Mouse (Mus musculus) neural tube, embryonic 12.5 days (tissue): Measurements from ENCODE around the gene Irf7. TPM values are rescaled to one million over a fixed set of nuclear protein-coding genes. Genes with fewer than 3 reads are reported as not detected.

Source experiments
- ATAC-seq: fragments of 200-750 bp; cut with Nextera tagmentation; 2 replicates; pipeline ENCODE4 v1.8.0; 2017; ENCODE audit warnings: low read depth, mild to moderate bottlenecking, moderate TSS enrichment, moderate library complexity; ENCODE audit not compliant: low FRiP score
- H3K27ac ChIP-seq: fragments of 300-500 bp; sonication (generic); 2 replicates; pipeline ENCODE4 v1.5.1; 2016
- H3K27me3 ChIP-seq: fragments of 300-500 bp; sonication (generic); replicated peaks from 2 replicates; pipeline ENCODE4 v1.6.1; 2016; ENCODE audit warnings: mild to moderate bottlenecking
- H3K36me3 ChIP-seq: fragments of 300-500 bp; sonication (generic); 2 replicates; pipeline ENCODE4 v1.6.1; 2016; ENCODE audit warnings: mild to moderate bottlenecking
- H3K4me1 ChIP-seq: fragments of 300-500 bp; sonication (generic); 2 replicates; pipeline ENCODE4 v1.6.1; 2016
- H3K4me2 ChIP-seq: fragments of 300-500 bp; sonication (generic); replicated peaks from 2 replicates; pipeline ENCODE4 v1.6.1; 2016; ENCODE audit warnings: mild to moderate bottlenecking
- H3K4me3 ChIP-seq: fragments of 300-500 bp; sonication (generic); 2 replicates; pipeline ENCODE4 v1.5.1; 2016
- H3K9ac ChIP-seq: fragments of 300-500 bp; sonication (generic); 2 replicates; pipeline ENCODE4 v1.6.1; 2016; ENCODE audit warnings: mild to moderate bottlenecking
- H3K9me3 ChIP-seq: fragments of 300-500 bp; sonication (generic); 2 replicates; pipeline ENCODE4 v1.6.1; 2016; ENCODE audit warnings: mild to moderate bottlenecking
- WGBS: fragments of 180-500 bp; shearing (Covaris S2); methylation state at CpG from one replicate; pipeline ENCODE4 v1.1.7; 2016; 5-methylcytosine and 5-hydroxymethylcytosine counted together
- polyA plus RNA-seq: library from polyadenylated mRNA; unstranded; fragments of >200 nt; fragmentation: Nextera tagmentation; extraction: Ambion mirVana; gene quantifications from 2 replicates; pipeline ENCODE4 v1.2.1, GENCODE M21; 2016

Gene Irf7
- polyA plus RNA-seq, 1 experiment from 2014 or later, result 1.0 TPM

- Histone ChIP-seq H3K9ac (peak within 1 kb of the TSS; percentile 97), H3K27ac (peak within 1 kb of the TSS; percentile 65; the same call in 1 of the 2 replicates), H3K4me1 (peaks cover 18% of the 10 kb centered on the region), H3K36me3 (peaks cover 28% of the 10 kb centered on the region), H3K4me2 (peak within 1 kb of the TSS; percentile 73), H3K27me3 (no peaks in the 10 kb centered on the region), H3K4me3 (peak within 1 kb of the TSS; percentile 97), H3K9me3 (no peaks in the 10 kb centered on the region; the same call in 1 of the 2 replicates)
- ATAC-seq, result peak; percentile 89
- WGBS, result under 1% methylated on average over 76 of the region's 76 CpGs
Measured at GRCm38 (mm10) chr7:141228279-141229067, 37.8 kb downstream of the Irf7 start, which contains the start of gene Phrf1. Gene Phrf1 (plus strand): TSS chr7:141228784.

DNA sequence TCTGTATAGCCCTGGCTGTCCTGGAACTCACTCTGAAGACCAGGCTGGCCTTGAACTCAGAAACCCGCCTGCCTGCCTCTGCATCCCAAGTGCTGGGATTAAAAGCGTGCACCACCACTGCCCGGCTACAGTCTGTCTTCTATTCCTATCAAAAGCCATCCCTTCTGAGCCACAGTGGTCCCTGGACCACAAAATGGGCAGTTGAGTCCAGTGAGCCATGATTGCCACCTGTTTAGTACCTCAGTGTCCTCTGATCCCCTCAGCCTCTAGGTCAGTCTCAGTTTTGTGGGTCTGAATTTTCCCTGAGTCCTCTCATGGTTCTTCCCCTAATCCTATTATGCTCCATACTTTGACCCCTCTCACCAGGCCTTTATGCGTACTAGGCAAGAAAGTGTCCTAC is 38.5 kb downstream of the Irf7 start:
- H3K27me3 ChIP-seq, result no peaks in the 10 kb centered on the region
- peak overlapping the region; percentile 73 for H3K4me2 ChIP-seq
- peaks cover 18% of the 10 kb centered on the region for H3K4me1 ChIP-seq
- no peaks in the 10 kb centered on the region; the same call in 1 of the 2 replicates for H3K9me3 ChIP-seq
- peaks cover 21% of the 10 kb centered on the region for H3K36me3 ChIP-seq
- peak; percentile 10; the same call in 1 of the 2 replicates for ATAC-seq
- no peak overlapping the region for H3K9ac ChIP-seq
- no peak overlapping the region for H3K27ac ChIP-seq
- WGBS, result 81% methylated on average over 4 of the region's 4 CpGs
- H3K4me3 ChIP-seq, result no peak overlapping the region

GRCm38 (mm10) chr7:141226535-141226934 is 39.7 kb downstream of the Irf7 start:
- H3K36me3 ChIP-seq, result peaks cover 8% of the 10 kb centered on the region
- no peak overlapping the region for H3K27ac ChIP-seq
- no peak overlapping the region for H3K9ac ChIP-seq
- H3K4me1 ChIP-seq, result peaks cover 24% of the 10 kb centered on the region
- no peak overlapping the region for H3K4me2 ChIP-seq
- ATAC-seq, result no peak
- no peaks in the 10 kb centered on the region; the same call in 1 of the 2 replicates for H3K9me3 ChIP-seq
- no peaks in the 10 kb centered on the region for H3K27me3 ChIP-seq
- H3K4me3 ChIP-seq, result no peak overlapping the region
- WGBS, result 84% methylated on average over 6 of the region's 6 CpGs

DNA sequence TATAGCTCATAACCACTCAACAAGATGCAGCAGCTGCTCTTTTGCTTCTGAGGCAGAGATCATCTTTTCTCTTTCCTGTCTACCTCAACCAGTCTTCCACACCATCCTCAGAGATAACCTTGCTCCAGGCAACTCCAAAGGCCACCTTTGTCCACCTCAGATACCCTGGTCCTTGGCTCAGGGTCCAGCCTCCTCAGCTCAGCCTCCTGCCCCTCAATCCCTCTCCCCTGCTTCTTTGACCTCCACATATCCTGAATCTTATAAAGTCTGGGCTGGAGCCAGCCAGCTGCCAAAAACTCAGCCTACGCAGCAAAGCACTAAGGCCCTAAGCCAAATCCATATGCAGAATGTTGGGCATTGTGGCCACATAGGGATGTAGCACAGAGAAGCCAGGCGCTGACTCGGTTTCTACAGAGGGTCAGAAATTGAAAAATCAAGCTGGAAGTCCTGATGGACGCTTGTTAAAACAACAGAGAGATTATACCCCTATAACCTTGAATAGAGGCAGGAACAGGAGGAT is 43.5 kb downstream of the Irf7 start:
- Histone ChIP-seq H3K4me2 (peak overlapping the region; percentile 82; the same call in 1 of the 2 replicates), H3K36me3 (peaks cover 10% of the 10 kb centered on the region), H3K4me1 (peaks cover 16% of the 10 kb centered on the region), H3K4me3 (no peak overlapping the region), H3K27me3 (no peaks in the 10 kb centered on the region), H3K9ac (no peak overlapping the region), H3K27ac (no peak overlapping the region), H3K9me3 (no peaks in the 10 kb centered on the region; the same call in 1 of the 2 replicates)
- ATAC-seq, result no peak
- 94% methylated on average over 4 of the region's 4 CpGs for WGBS

DNA sequence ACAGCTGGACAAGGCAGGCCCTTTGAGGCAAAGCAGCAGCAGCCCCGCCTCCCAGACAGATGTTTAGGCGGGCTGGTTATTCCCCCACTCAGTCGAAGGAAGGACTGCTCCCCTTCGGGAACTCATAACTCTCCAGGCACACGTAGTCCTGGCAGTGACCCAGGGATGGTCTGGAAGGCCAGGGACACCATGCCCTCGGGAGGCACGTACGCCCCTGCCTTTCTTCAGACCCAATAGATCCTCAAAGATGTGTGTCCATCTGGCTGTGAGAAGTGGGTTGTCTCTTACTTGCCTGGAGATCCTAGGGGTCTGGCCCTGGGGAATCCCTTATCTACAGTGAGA is 44.2 kb downstream of the Irf7 start:
- Histone ChIP-seq H3K4me2 (peak overlapping the region; percentile 82), H3K9me3 (no peaks in the 10 kb centered on the region; the same call in 1 of the 2 replicates), H3K27ac (peak overlapping the region; percentile 46; the same call in 1 of the 2 replicates), H3K36me3 (peaks cover 17% of the 10 kb centered on the region), H3K4me1 (peaks cover 20% of the 10 kb centered on the region), H3K9ac (peak overlapping the region; percentile 38), H3K27me3 (no peaks in the 10 kb centered on the region), H3K4me3 (peak overlapping the region; percentile 43)
- 11% methylated on average over 8 of the region's 8 CpGs for WGBS
- no peak; the same call in 1 of the 2 replicates for ATAC-seq

- H3K4me3 ChIP-seq, result peak overlapping the region; percentile 43
- ATAC-seq, result peak; percentile 96
- WGBS, result 3% methylated on average over 44 of the region's 44 CpGs
- peak overlapping the region; percentile 65 for H3K9ac ChIP-seq
- H3K9me3 ChIP-seq, result no peaks in the 10 kb centered on the region
- H3K27me3 ChIP-seq, result no peaks in the 10 kb centered on the region
- peak overlapping the region; percentile 46 for H3K27ac ChIP-seq
- H3K36me3 ChIP-seq, result peaks cover 17% of the 10 kb centered on the region
- H3K4me1 ChIP-seq, result peaks cover 26% of the 10 kb centered on the region
- peak overlapping the region; percentile 82 for H3K4me2 ChIP-seq
Measured at GRCm38 (mm10) chr7:141221249-141222125, 44.8 kb downstream of the Irf7 start.

DNA sequence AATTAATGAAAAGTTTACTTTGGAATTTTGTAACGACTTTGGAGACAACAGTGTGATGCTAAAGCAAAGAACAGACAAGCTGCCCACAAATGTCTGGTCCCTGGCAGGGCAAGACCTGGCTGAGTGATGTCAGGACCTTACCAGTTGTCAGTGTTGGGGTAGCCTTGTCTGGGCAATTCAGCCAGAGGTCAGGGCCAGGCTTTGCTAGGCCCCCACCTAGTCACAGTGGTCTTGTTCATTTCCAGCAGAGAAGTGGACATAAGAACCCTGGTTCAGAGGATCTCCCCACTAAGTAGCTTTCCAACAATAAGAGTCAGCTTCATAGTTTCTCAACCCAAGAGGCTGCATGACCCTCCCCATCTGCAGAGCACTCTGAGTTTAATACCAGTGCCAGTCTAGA is 45.9 kb downstream of the Irf7 start:
- no peak for ATAC-seq
- H3K36me3 ChIP-seq, result peaks cover 17% of the 10 kb centered on the region
- H3K27me3 ChIP-seq, result no peaks in the 10 kb centered on the region
- H3K9me3 ChIP-seq, result no peaks in the 10 kb centered on the region
- H3K27ac ChIP-seq, result no peak overlapping the region
- 79% methylated on average over 1 of the region's 1 CpGs for WGBS
- H3K4me2 ChIP-seq, result peak overlapping the region; percentile 82; the same call in 1 of the 2 replicates
- peaks cover 33% of the 10 kb centered on the region for H3K4me1 ChIP-seq
- H3K9ac ChIP-seq, result no peak overlapping the region
- H3K4me3 ChIP-seq, result no peak overlapping the region

DNA sequence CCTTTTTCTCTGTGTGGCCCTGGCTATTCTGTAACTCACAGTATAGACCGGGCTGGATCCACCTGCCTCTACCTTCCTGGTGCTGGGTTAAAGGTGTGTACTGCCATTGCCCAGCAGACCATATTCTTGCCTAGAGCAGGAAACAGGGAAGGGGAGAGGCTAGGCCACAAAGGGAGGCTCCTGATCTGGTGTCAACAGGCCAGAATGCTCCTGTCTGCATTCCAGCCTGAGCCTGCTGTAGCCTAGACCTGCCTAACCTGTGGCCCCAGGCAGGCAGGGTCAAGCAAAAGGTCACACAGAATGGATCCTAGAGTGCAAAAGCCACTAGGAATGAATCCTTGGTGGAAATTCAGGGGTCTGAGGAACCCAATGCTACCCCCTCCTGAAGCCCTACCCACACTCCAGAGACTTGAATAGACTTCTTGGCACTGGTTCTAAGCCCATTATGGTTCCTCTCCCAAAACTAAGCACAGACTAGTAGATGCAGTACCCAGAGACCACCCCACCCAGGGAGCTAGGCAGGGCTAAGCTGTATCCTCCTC is 46.7 kb downstream of the Irf7 start:
- peaks cover 17% of the 10 kb centered on the region for H3K36me3 ChIP-seq
- no peak overlapping the region for H3K4me3 ChIP-seq
- no peak overlapping the region for H3K4me2 ChIP-seq
- H3K9me3 ChIP-seq, result no peaks in the 10 kb centered on the region
- ATAC-seq, result no peak
- no peaks in the 10 kb centered on the region for H3K27me3 ChIP-seq
- WGBS, result 100% methylated on average over 1 of the region's 1 CpGs
- peaks cover 40% of the 10 kb centered on the region for H3K4me1 ChIP-seq
- no peak overlapping the region for H3K9ac ChIP-seq
- no peak overlapping the region for H3K27ac ChIP-seq

- Histone ChIP-seq H3K4me2 (no peak overlapping the region), H3K9me3 (no peaks in the 10 kb centered on the region), H3K27me3 (no peaks in the 10 kb centered on the region), H3K9ac (no peak overlapping the region), H3K4me1 (peaks cover 47% of the 10 kb centered on the region), H3K27ac (no peak overlapping the region), H3K4me3 (no peak overlapping the region), H3K36me3 (peaks cover 17% of the 10 kb centered on the region)
- WGBS, result 87% methylated on average over 5 of the region's 5 CpGs
- no peak for ATAC-seq
Measured at GRCm38 (mm10) chr7:141218557-141219133, 47.6 kb downstream of the Irf7 start.

GRCm38 (mm10) chr7:141218141-141218540 is 48.1 kb downstream of the Irf7 start:
- peaks cover 17% of the 10 kb centered on the region for H3K36me3 ChIP-seq
- no peak overlapping the region for H3K4me3 ChIP-seq
- H3K27me3 ChIP-seq, result no peaks in the 10 kb centered on the region
- H3K4me2 ChIP-seq, result no peak overlapping the region
- H3K4me1 ChIP-seq, result peaks cover 47% of the 10 kb centered on the region
- WGBS, result 90% methylated on average over 3 of the region's 3 CpGs
- no peak overlapping the region for H3K27ac ChIP-seq
- no peak for ATAC-seq
- no peak overlapping the region for H3K9ac ChIP-seq
- no peaks in the 10 kb centered on the region for H3K9me3 ChIP-seq

GRCm38 (mm10) chr7:141217343-141218013 is 48.8 kb downstream of the Irf7 start:
- no peak for ATAC-seq
- Histone ChIP-seq H3K9me3 (no peaks in the 10 kb centered on the region), H3K27ac (no peak overlapping the region), H3K9ac (no peak overlapping the region; the same call in 1 of the 2 replicates), H3K27me3 (no peaks in the 10 kb centered on the region), H3K36me3 (peaks cover 17% of the 10 kb centered on the region), H3K4me1 (peaks cover 47% of the 10 kb centered on the region), H3K4me2 (peak overlapping the region; percentile 95), H3K4me3 (no peak overlapping the region)
- WGBS, result 93% methylated on average over 17 of the region's 17 CpGs
